Mouse (Mus musculus): ENCODE measurements around the gene Tymp. TPM values are rescaled to one million over a fixed set of nuclear protein-coding genes. Genes with fewer than 3 reads are reported as not detected.

The Tymp gene
- polyA plus RNA-seq, 1 experiment from 2014 or later, result 1.3 TPM

DNA sequence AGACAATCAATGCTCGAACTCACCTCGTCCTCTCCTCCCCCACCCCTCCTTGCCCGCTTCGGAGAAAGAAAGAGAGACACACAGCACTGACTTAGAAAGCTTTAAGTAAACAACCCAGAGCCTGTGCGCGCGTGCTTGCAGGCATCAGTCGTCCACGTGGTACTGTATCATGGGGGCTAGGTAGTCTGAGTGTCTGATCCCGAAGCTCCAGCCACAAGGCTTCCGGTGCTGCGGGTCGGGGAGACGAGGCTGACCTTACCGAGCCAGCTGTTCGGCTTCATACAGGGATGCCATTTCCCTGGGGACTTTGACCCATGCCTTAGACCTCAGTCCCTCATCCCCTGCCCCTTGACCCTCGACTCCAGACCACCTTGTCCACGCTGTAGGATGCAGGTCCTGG lies 523 bp upstream of the Tymp start:
- H3K9me3 ChIP-seq (ENCODE audit: control insufficient read depth, low read length), result no peaks in the 10 kb centered on the region
- no peak overlapping the region for H3K27ac ChIP-seq (ENCODE audit: low read length)
- 3% methylated on average over 18 of the region's 18 CpGs for WGBS
- peak overlapping the region; percentile 19; the same call in 1 of the 2 replicates for H3K4me3 ChIP-seq (ENCODE audit: low read length)
- H3K36me3 ChIP-seq (ENCODE audit: control insufficient read depth, insufficient read depth, low read length), result no peaks in the 10 kb centered on the region
- no peak for ATAC-seq
- 0 out of 2 replicates have a peak overlapping the region, but pooled peaks have one; percentile 4 for H3K9ac ChIP-seq (ENCODE audit: low read depth, low read length)
- H3K27me3 ChIP-seq (replicated peaks; ENCODE audit: control insufficient read depth, insufficient read depth, low read length), result peaks cover 44% of the 10 kb centered on the region
- peaks cover 29% of the 10 kb centered on the region for H3K4me1 ChIP-seq (ENCODE audit: control insufficient read depth, insufficient read depth, low read length)
- peak overlapping the region; percentile 30; the same call in 1 of the 2 replicates for H3K4me2 ChIP-seq (ENCODE audit: low read depth, low read length)

- peaks cover 42% of the 10 kb centered on the region for H3K27me3 ChIP-seq (replicated peaks; ENCODE audit: control insufficient read depth, insufficient read depth, low read length)
- H3K4me3 ChIP-seq (ENCODE audit: low read length), result no peak overlapping the region
- peaks cover 9% of the 10 kb centered on the region for H3K36me3 ChIP-seq (ENCODE audit: control insufficient read depth, insufficient read depth, low read length)
- H3K9ac ChIP-seq (ENCODE audit: low read depth, low read length), result no peak overlapping the region
- no peak for ATAC-seq
- peaks cover 30% of the 10 kb centered on the region for H3K4me1 ChIP-seq (ENCODE audit: control insufficient read depth, insufficient read depth, low read length)
- no peak overlapping the region for H3K4me2 ChIP-seq (ENCODE audit: low read depth, low read length)
- no peak overlapping the region for H3K27ac ChIP-seq (ENCODE audit: low read length)
- H3K9me3 ChIP-seq (ENCODE audit: control insufficient read depth, low read length), result no peaks in the 10 kb centered on the region
- WGBS, result 83% methylated on average over 7 of the region's 7 CpGs
Observed at GRCm38 (mm10) chr15:89376040-89376439, 799 bp downstream of the Tymp start.

- H3K4me2 ChIP-seq (ENCODE audit: low read depth, low read length), result peak overlapping the region; percentile 75; the same call in 1 of the 2 replicates
- no peaks in the 10 kb centered on the region for H3K9me3 ChIP-seq (ENCODE audit: control insufficient read depth, low read length)
- peak overlapping the region; percentile 84 for H3K9ac ChIP-seq (ENCODE audit: low read depth, low read length)
- no peak overlapping the region for H3K27ac ChIP-seq (ENCODE audit: low read length)
- ATAC-seq, result no peak
- peaks cover 38% of the 10 kb centered on the region for H3K27me3 ChIP-seq (replicated peaks; ENCODE audit: control insufficient read depth, insufficient read depth, low read length)
- peaks cover 30% of the 10 kb centered on the region for H3K4me1 ChIP-seq (ENCODE audit: control insufficient read depth, insufficient read depth, low read length)
- H3K4me3 ChIP-seq (ENCODE audit: low read length), result no peak overlapping the region
- WGBS, result 89% methylated on average over 17 of the region's 17 CpGs
- peaks cover 18% of the 10 kb centered on the region for H3K36me3 ChIP-seq (ENCODE audit: control insufficient read depth, insufficient read depth, low read length)
Observed at GRCm38 (mm10) chr15:89374801-89375534, 1.9 kb downstream of the Tymp start.

GRCm38 (mm10) chr15:89374340-89374739 lies 2.5 kb downstream of the Tymp start:
- peaks cover 27% of the 10 kb centered on the region for H3K4me1 ChIP-seq (ENCODE audit: control insufficient read depth, insufficient read depth, low read length)
- H3K4me3 ChIP-seq (ENCODE audit: low read length), result peak overlapping the region; percentile 68
- peaks cover 34% of the 10 kb centered on the region for H3K27me3 ChIP-seq (replicated peaks; ENCODE audit: control insufficient read depth, insufficient read depth, low read length)
- no peaks in the 10 kb centered on the region for H3K9me3 ChIP-seq (ENCODE audit: control insufficient read depth, low read length)
- H3K27ac ChIP-seq (ENCODE audit: low read length), result peak overlapping the region; percentile 93
- H3K36me3 ChIP-seq (ENCODE audit: control insufficient read depth, insufficient read depth, low read length), result peaks cover 23% of the 10 kb centered on the region
- H3K9ac ChIP-seq (ENCODE audit: low read depth, low read length), result peak overlapping the region; percentile 84
- WGBS, result 49% methylated on average over 9 of the region's 9 CpGs
- H3K4me2 ChIP-seq (ENCODE audit: low read depth, low read length), result peak overlapping the region; percentile 75
- no peak; the same call in 1 of the 2 replicates for ATAC-seq

DNA sequence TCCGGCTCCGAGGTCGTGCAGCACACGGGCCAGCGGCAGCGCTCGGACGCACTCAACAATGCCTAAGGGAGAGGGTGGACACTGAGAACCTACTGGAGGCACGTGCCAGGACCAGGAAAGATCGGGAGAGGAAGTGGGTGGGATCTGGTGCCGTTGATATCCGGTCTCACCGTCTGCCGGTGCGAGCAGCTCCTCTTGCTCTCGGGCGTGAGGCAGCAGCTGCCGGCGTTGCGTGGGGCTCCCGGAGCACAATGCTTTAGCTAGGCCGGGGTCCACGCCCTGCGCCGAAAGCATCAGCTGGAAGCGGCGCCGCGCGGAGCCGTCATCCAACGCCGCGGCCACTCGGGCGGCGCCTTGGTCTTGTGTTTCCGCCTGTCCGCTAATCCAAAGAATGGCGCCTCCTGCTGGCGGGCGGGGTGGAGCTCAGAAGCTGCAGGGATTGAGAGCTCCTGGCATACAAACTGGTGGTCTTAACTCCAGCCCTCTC lies 3.0 kb downstream of the Tymp start, which contains the start of gene Sco2:
Gene Sco2, minus strand, starts transcription at position 85 of the 487 bp plus-strand sequence.
- under 1% methylated on average over 42 of the region's 42 CpGs for WGBS
- Histone ChIP-seq H3K9me3 (ENCODE audit: control insufficient read depth, low read length) (no peaks in the 10 kb centered on the region), H3K4me2 (ENCODE audit: low read depth, low read length) (peak within 1 kb of the TSS; percentile 75), H3K4me3 (ENCODE audit: low read length) (peak within 1 kb of the TSS; percentile 68), H3K36me3 (ENCODE audit: control insufficient read depth, insufficient read depth, low read length) (peaks cover 24% of the 10 kb centered on the region), H3K27me3 (replicated peaks; ENCODE audit: control insufficient read depth, insufficient read depth, low read length) (peaks cover 29% of the 10 kb centered on the region), H3K4me1 (ENCODE audit: control insufficient read depth, insufficient read depth, low read length) (peaks cover 22% of the 10 kb centered on the region), H3K9ac (ENCODE audit: low read depth, low read length) (peak within 1 kb of the TSS; percentile 84), H3K27ac (ENCODE audit: low read length) (peak within 1 kb of the TSS; percentile 93)
- ATAC-seq, result peak; percentile 89

GRCm38 (mm10) chr15:89373027-89373761 lies 3.6 kb downstream of the Tymp start:
- ATAC-seq, result peak; percentile 89
- peaks cover 23% of the 10 kb centered on the region for H3K27me3 ChIP-seq (replicated peaks; ENCODE audit: control insufficient read depth, insufficient read depth, low read length)
- H3K4me1 ChIP-seq (ENCODE audit: control insufficient read depth, insufficient read depth, low read length), result peaks cover 17% of the 10 kb centered on the region
- peaks cover 27% of the 10 kb centered on the region for H3K36me3 ChIP-seq (ENCODE audit: control insufficient read depth, insufficient read depth, low read length)
- H3K27ac ChIP-seq (ENCODE audit: low read length), result peak overlapping the region; percentile 93
- H3K9ac ChIP-seq (ENCODE audit: low read depth, low read length), result peak overlapping the region; percentile 84
- H3K9me3 ChIP-seq (ENCODE audit: control insufficient read depth, low read length), result no peaks in the 10 kb centered on the region
- H3K4me3 ChIP-seq (ENCODE audit: low read length), result peak overlapping the region; percentile 68
- H3K4me2 ChIP-seq (ENCODE audit: low read depth, low read length), result peak overlapping the region; percentile 75
- 1% methylated on average over 35 of the region's 35 CpGs for WGBS

- peak overlapping the region; percentile 68 for H3K4me3 ChIP-seq (ENCODE audit: low read length)
- H3K4me1 ChIP-seq (ENCODE audit: control insufficient read depth, insufficient read depth, low read length), result peaks cover 15% of the 10 kb centered on the region
- H3K27ac ChIP-seq (ENCODE audit: low read length), result peak overlapping the region; percentile 93
- ATAC-seq, result no peak
- peak overlapping the region; percentile 84 for H3K9ac ChIP-seq (ENCODE audit: low read depth, low read length)
- peaks cover 31% of the 10 kb centered on the region for H3K36me3 ChIP-seq (ENCODE audit: control insufficient read depth, insufficient read depth, low read length)
- WGBS, result 76% methylated on average over 7 of the region's 7 CpGs
- H3K4me2 ChIP-seq (ENCODE audit: low read depth, low read length), result peak overlapping the region; percentile 75
- H3K9me3 ChIP-seq (ENCODE audit: control insufficient read depth, low read length), result no peaks in the 10 kb centered on the region
- peaks cover 16% of the 10 kb centered on the region for H3K27me3 ChIP-seq (replicated peaks; ENCODE audit: control insufficient read depth, insufficient read depth, low read length)
Observed at GRCm38 (mm10) chr15:89372536-89372935, 4.3 kb downstream of the Tymp start.

DNA sequence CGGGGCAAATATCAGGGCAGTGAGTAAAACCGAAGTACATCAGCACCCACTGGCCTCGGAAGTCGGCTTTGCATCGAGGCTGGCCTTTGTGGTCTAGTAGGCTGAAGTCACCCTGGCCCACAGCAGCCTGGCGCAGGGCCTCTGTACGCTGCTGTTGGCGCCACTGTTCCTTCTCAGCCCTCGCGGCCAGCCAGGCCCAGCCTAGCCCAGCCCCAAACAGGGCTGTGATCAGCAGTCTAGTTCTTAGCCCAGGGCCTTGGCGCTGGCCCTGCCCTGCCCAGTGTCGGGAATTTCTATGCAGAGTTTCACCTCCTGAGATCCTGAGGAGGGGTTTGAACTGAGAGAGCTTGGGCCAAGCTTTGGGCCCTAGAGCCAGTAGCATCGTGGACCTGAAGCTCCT lies 4.8 kb downstream of the Tymp start:
- no peak overlapping the region for H3K4me2 ChIP-seq (ENCODE audit: low read depth, low read length)
- no peak overlapping the region for H3K27ac ChIP-seq (ENCODE audit: low read length)
- no peak overlapping the region for H3K4me3 ChIP-seq (ENCODE audit: low read length)
- H3K9ac ChIP-seq (ENCODE audit: low read depth, low read length), result no peak overlapping the region
- peaks cover 11% of the 10 kb centered on the region for H3K4me1 ChIP-seq (ENCODE audit: control insufficient read depth, insufficient read depth, low read length)
- no peak for ATAC-seq
- 85% methylated on average over 13 of the region's 13 CpGs for WGBS
- H3K36me3 ChIP-seq (ENCODE audit: control insufficient read depth, insufficient read depth, low read length), result peaks cover 31% of the 10 kb centered on the region
- H3K27me3 ChIP-seq (replicated peaks; ENCODE audit: control insufficient read depth, insufficient read depth, low read length), result peaks cover 11% of the 10 kb centered on the region
- H3K9me3 ChIP-seq (ENCODE audit: control insufficient read depth, low read length), result no peaks in the 10 kb centered on the region

DNA sequence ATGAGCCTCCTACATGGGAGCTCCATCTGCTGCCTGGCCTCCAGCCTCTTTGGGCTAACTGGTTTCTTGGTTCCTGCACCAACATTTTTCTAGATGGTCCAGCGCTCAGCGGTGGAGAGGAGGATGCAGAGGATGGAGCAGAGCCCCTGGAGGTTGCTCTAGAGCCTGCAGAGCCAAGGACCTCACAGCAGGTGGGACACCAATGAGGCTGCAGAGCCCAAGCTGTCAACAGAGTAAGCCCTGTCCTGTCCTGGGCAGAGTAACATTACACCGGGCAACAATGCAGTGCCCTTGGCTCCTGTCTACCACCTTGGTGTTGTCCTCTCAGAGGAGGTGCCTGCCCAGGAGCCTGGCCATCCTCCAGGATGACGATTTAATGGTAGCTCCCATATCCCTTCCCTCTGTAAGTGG lies 11.7 kb downstream of the Tymp start:
- Histone ChIP-seq H3K9me3 (ENCODE audit: control insufficient read depth, low read length) (no peaks in the 10 kb centered on the region), H3K9ac (ENCODE audit: low read depth, low read length) (no peak overlapping the region), H3K4me2 (ENCODE audit: low read depth, low read length) (no peak overlapping the region), H3K4me3 (ENCODE audit: low read length) (no peak overlapping the region), H3K36me3 (ENCODE audit: control insufficient read depth, insufficient read depth, low read length) (peaks cover 23% of the 10 kb centered on the region), H3K27me3 (replicated peaks; ENCODE audit: control insufficient read depth, insufficient read depth, low read length) (no peaks in the 10 kb centered on the region), H3K27ac (ENCODE audit: low read length) (no peak overlapping the region), H3K4me1 (ENCODE audit: control insufficient read depth, insufficient read depth, low read length) (no peaks in the 10 kb centered on the region)
- 89% methylated on average over 4 of the region's 4 CpGs for WGBS
- ATAC-seq, result no peak

Measured in intestine, embryonic 16.5 days (tissue).